Comparison of ENCODE assay signal across 21 mouse cellular contexts in genomic region chr6:120349018-120349417, GRCm38 (mm10). TPM values are rescaled to one million over a fixed set of nuclear protein-coding genes. Genes with fewer than 3 reads are reported as not detected.
DNase-seq lines count a peak whose midpoint lies in the region; TF ChIP-seq lines count a peak whose summit lies in the region.
"Had no signal": no experiment of that assay in that cellular context is flagged by ENCODE, and none has a peak within 500 bp of the region (broad histone marks: within the 10 kb centered on the region; RNA-seq: fewer than 3 reads in every experiment).

No protein-coding gene starts in this region.

- H3K4me3 ChIP-seq in layer of hippocampus, adult 2 months: no peak overlapping the region
- H3K4me3 ChIP-seq: embryonic facial prominence, embryonic 13.5 days; embryonic facial prominence, embryonic 15.5 days; erythroblast, embryonic 14.5 days; forebrain, embryonic 10.5 days; forebrain, embryonic 12.5 days had no signal

- H3K27ac ChIP-seq in layer of hippocampus, adult 2 months: peak overlapping the region; percentile 46; the same call in 1 of the 2 replicates
- H3K27ac ChIP-seq: embryonic facial prominence, embryonic 13.5 days; embryonic facial prominence, embryonic 15.5 days; forebrain, embryonic 10.5 days; forebrain, embryonic 12.5 days had no signal

- no peak for TF ChIP-seq CTCF in layer of hippocampus, adult 2 months (conservative IDR thresholded peaks at IDR 0.05)

- peak in 1 of 2 experiments; percentile 5 for DNase-seq in layer of hippocampus, adult 2 months (ENCODE audit: low spot score in 2 of 2)
- no peak for DNase-seq in layer of hippocampus, postnatal 10 days (ENCODE audit: low spot score in 2 of 2)
- peak; percentile 10 for DNase-seq in brain, adult 2 months (ENCODE audit: low read depth, low spot score)
- DNase-seq in testis, postnatal 10 days (ENCODE audit: low spot score): no peak
- no peak for DNase-seq in urinary bladder, postnatal 25 days (ENCODE audit: low spot score)
- DNase-seq: adrenal gland, adult 8-10 months; adrenal gland, postnatal 14 days; adrenal gland, postnatal 36 days; cerebellum, adult 11 months; cerebellum, adult 18-20 months; cerebellum, adult 8-10 months; cerebellum, adult 9-11 months; cerebellum, postnatal 14 days; cerebellum, postnatal 36 days; embryo, embryonic 11 days had no signal

RNA-seq across cellular contexts. Expression of gene Kdm5a, which starts 14.9 kb away (rescaled TPM):
- 10 to 100 TPM; 43.3 to 47.3 TPM for total RNA-seq in layer of hippocampus, adult 2 months (2021)
- 10 to 100 TPM; 34.2 to 39.2 TPM for total RNA-seq in layer of hippocampus, postnatal 10 days (2021)

RNA-seq across cellular contexts. Expression of gene Ccdc77, which starts 15.2 kb away (rescaled TPM):
- 1 to 10 TPM; 4.7 to 6.8 TPM for total RNA-seq in layer of hippocampus, adult 2 months (2021)
- total RNA-seq in layer of hippocampus, postnatal 10 days (2021): 1 to 10 TPM; 8.3 to 8.4 TPM

RNA-seq across cellular contexts. Expression of gene B4galnt3, which starts 54.7 kb away (rescaled TPM):
- under 1 TPM; 0.15 to 0.67 TPM for total RNA-seq in layer of hippocampus, adult 2 months (2021)
- total RNA-seq in layer of hippocampus, postnatal 10 days (2021): 1 to 10 TPM; 1.9 to 2.2 TPM
- total RNA-seq: common myeloid progenitor, adult 5-6 weeks had no signal

RNA-seq across cellular contexts. Expression of gene D330020A13Rik, which starts 54.9 kb away (rescaled TPM):
- not detected for total RNA-seq in layer of hippocampus, adult 2 months (2021)
- not detected for total RNA-seq in layer of hippocampus, postnatal 10 days (2021)
- total RNA-seq: adrenal gland, postnatal 14 days; common myeloid progenitor, adult 5-6 weeks had no signal
